Mouse (Mus musculus): Measurements from ENCODE around the gene Tmbim1. TPM values are rescaled to one million over a fixed set of nuclear protein-coding genes. Genes with fewer than 3 reads are reported as not detected.
"Not testable (repeated sequence)": the region's sequence is repeated elsewhere in the genome, so short reads cannot be mapped to it uniquely, and the experiment has no call there.

The Tmbim1 gene
- polyA plus RNA-seq, 1 experiment from 2014 or later, result 105 TPM

DNA sequence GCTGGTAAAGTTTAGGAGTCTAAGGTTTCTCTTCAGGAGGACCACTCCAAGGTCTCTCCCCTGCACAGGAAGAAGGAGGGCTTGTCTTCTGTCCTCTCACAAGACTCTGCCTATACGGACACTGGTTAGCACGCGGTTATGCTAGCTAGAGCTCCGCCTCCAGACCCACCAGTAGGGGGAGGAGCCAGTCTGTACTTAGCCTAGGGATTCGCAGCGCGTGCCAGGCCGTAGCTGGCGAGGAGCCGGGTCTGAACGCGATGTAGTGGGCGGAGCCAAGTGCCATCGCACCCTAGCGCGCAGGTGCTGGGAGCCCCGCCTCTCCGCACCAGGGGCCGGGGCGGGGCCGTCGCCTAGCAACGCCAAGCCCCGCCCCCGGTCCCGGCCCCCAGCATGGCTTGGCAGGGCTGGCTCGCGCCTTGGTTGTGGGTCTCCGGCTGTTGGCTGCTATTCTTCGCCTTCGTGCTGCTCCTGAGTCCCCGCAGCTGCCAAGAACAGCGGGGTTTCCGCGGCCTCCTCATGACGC is 26.9 kb upstream of the Tmbim1 start:
- Histone ChIP-seq H3K4me1 (ENCODE audit: control insufficient read depth, insufficient read depth, low read length) (peaks cover 25% of the 10 kb centered on the region), H3K27me3 (ENCODE audit: control insufficient read depth, insufficient read depth, low read length) (no peaks in the 10 kb centered on the region), H3K4me3 (replicated peaks; ENCODE audit: low read length) (peak overlapping the region; percentile 54), H3K36me3 (ENCODE audit: control insufficient read depth, insufficient read depth, low read length) (no peaks in the 10 kb centered on the region), H3K4me2 (ENCODE audit: low read depth, low read length) (peak overlapping the region; percentile 92), H3K27ac (ENCODE audit: low read length) (peak overlapping the region; percentile 77), H3K9ac (ENCODE audit: low read length) (peak overlapping the region; percentile 74), H3K9me3 (replicated peaks; ENCODE audit: control insufficient read depth, low read length) (no peaks in the 10 kb centered on the region)
- under 1% methylated on average over 36 of the region's 36 CpGs for WGBS
- ATAC-seq (ENCODE audit: insufficient read depth, low FRiP score), result peak; percentile 96

DNA sequence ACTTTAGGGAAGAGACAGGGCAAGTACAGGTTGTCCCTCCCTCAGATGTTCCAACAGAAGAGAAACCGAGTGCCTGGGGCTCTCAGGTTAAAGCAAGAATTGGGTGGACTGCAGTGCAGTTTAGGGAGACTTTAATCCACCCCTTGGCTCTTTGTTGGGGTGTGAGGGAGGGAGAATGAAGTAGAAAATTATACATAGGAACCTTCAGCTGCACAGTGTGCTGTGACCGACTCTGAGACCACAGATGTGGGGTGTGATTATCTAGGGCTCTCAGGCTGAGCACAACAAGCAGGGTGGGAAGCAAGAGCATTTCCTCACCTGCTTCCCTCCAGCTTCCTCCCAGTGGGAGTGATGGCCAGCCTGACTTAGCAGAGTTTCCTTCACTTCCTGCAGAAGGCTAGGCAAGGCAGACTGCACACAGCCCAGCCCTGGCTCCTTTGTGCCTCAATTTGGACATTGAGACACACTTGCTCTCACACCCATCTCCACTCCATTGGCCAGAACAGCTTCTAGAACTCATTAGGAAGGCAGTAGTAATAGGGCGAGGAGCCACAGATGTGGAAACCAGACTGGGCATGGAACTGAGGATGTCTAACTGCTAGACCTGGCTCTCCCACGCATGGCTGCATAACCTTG is 25.7 kb upstream of the Tmbim1 start:
- Histone ChIP-seq H3K9ac (ENCODE audit: low read length) (no peak overlapping the region), H3K4me3 (replicated peaks; ENCODE audit: low read length) (no peak overlapping the region), H3K9me3 (replicated peaks; ENCODE audit: control insufficient read depth, low read length) (no peaks in the 10 kb centered on the region), H3K27me3 (ENCODE audit: control insufficient read depth, insufficient read depth, low read length) (no peaks in the 10 kb centered on the region), H3K4me1 (ENCODE audit: control insufficient read depth, insufficient read depth, low read length) (peaks cover 25% of the 10 kb centered on the region), H3K4me2 (ENCODE audit: low read depth, low read length) (no peak overlapping the region), H3K36me3 (ENCODE audit: control insufficient read depth, insufficient read depth, low read length) (no peaks in the 10 kb centered on the region), H3K27ac (ENCODE audit: low read length) (peak overlapping the region; percentile 77)
- 53% methylated on average over 4 of the region's 4 CpGs for WGBS
- no peak for ATAC-seq (ENCODE audit: insufficient read depth, low FRiP score)

DNA sequence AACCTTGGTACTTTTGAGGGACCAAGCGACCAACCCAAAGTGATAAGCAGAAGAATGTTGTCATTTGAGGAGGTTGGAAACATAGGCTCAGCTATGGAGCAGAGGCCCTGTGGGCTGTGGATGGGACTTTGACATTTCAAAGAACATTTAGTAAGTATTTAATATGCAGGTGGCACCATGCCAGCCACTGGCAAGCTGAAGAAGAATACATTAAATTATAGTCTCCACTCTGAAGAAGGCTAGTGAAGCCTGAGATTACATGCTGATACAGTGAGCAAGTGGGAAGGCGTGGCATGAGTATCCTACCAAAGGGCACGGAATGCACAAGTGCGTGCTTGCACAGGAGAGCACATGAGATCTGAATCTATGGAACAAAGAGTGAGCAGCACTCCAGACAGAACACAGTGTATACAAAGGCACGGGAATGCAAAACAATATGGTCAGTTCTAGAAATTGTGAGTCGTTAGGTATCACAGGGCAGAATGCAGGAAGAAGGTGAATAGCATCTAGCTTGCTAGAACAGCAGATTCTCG is 24.5 kb upstream of the Tmbim1 start:
- Histone ChIP-seq H3K4me2 (ENCODE audit: low read depth, low read length) (no peak overlapping the region), H3K4me1 (ENCODE audit: control insufficient read depth, insufficient read depth, low read length) (peaks cover 25% of the 10 kb centered on the region), H3K9me3 (replicated peaks; ENCODE audit: control insufficient read depth, low read length) (no peaks in the 10 kb centered on the region), H3K9ac (ENCODE audit: low read length) (no peak overlapping the region), H3K36me3 (ENCODE audit: control insufficient read depth, insufficient read depth, low read length) (no peaks in the 10 kb centered on the region), H3K4me3 (replicated peaks; ENCODE audit: low read length) (no peak overlapping the region), H3K27me3 (ENCODE audit: control insufficient read depth, insufficient read depth, low read length) (no peaks in the 10 kb centered on the region), H3K27ac (ENCODE audit: low read length) (peak overlapping the region; percentile 77)
- no peak for ATAC-seq (ENCODE audit: insufficient read depth, low FRiP score)
- WGBS, result 59% methylated on average over 7 of the region's 7 CpGs

DNA sequence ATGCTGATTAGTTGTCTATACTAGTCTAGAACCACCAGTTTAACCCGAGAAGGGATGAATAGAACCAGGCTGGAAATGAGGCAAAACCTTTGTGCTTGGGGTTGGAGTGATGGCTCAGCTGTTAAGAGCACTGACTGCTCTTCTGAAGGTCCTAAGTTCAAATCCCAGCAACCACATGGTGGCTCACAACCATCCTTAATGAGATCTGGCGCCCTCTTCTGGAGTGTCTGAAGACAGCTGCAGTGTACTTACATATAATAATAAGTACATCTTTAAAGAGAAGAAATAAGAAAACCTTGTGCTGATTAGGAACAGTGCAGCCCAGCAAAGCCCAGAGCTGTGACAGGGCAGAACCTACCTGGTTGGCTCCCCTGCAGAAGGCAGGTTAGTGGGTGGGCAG is 21.5 kb upstream of the Tmbim1 start:
- H3K36me3 ChIP-seq (ENCODE audit: control insufficient read depth, insufficient read depth, low read length); H3K4me2 ChIP-seq (ENCODE audit: low read depth, low read length); H3K27me3 ChIP-seq (ENCODE audit: control insufficient read depth, insufficient read depth, low read length); ATAC-seq (ENCODE audit: insufficient read depth, low FRiP score); H3K27ac ChIP-seq (ENCODE audit: low read length); H3K4me3 ChIP-seq (replicated peaks; ENCODE audit: low read length); H3K9ac ChIP-seq (ENCODE audit: low read length); H3K9me3 ChIP-seq (replicated peaks; ENCODE audit: control insufficient read depth, low read length): not testable (repeated sequence)
- 83% methylated on average over 2 of the region's 2 CpGs for whole genome bisulfite sequencing
- peaks cover 13% of the 10 kb centered on the region for H3K4me1 ChIP-seq (ENCODE audit: control insufficient read depth, insufficient read depth, low read length)

DNA sequence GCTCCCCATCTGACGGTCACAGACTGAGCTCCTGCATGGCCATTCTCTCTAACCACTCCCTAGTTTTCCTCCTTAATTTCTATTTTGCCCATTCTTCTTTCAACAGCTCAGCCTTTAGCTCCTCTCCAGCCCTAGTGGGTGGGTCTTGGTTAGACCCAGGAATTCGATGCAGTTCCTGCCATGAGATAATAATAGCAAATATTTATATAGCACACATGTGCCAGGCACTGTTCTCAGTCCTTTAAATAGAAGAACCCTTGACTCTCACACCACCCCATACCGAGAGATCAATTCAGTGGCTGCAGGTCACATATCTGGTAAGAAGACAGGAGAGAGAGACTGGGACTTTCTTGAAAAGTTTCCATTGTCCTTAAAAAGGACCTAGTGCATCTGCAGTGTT is 16.0 kb upstream of the Tmbim1 start:
- H3K27ac ChIP-seq (ENCODE audit: low read length), result peak overlapping the region; percentile 2; the same call in 1 of the 2 replicates
- WGBS, result 40% methylated on average over 3 of the region's 3 CpGs
- no peaks in the 10 kb centered on the region for H3K27me3 ChIP-seq (ENCODE audit: control insufficient read depth, insufficient read depth, low read length)
- no peak overlapping the region for H3K9ac ChIP-seq (ENCODE audit: low read length)
- no peak overlapping the region for H3K4me3 ChIP-seq (replicated peaks; ENCODE audit: low read length)
- no peaks in the 10 kb centered on the region for H3K4me1 ChIP-seq (ENCODE audit: control insufficient read depth, insufficient read depth, low read length)
- no peak overlapping the region for H3K4me2 ChIP-seq (ENCODE audit: low read depth, low read length)
- no peaks in the 10 kb centered on the region for H3K36me3 ChIP-seq (ENCODE audit: control insufficient read depth, insufficient read depth, low read length)
- no peaks in the 10 kb centered on the region for H3K9me3 ChIP-seq (replicated peaks; ENCODE audit: control insufficient read depth, low read length)
- ATAC-seq (ENCODE audit: insufficient read depth, low FRiP score), result peak; percentile 79; the same call in 1 of the 2 replicates

DNA sequence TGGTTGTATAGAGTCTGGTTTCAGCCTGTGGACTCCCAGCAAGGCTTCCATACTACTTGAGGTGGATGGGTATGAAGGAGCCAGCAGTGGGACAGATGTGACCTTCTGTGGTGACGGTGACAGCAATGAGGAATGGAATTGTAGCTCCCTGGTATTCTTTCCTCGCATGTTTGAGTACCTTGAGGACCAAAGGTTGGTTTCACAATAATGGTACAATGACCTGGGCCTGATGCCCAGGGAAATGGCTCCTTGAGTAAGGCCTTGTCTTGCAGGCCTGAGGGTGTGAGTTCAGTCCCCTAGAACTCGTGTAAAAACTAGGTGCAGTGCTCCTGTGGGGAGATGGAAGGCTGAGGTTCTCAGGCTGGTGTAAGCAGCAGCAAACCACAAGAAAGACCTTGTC is 13.3 kb upstream of the Tmbim1 start:
- ATAC-seq (ENCODE audit: insufficient read depth, low FRiP score), result no peak
- H3K9me3 ChIP-seq (replicated peaks; ENCODE audit: control insufficient read depth, low read length), result no peaks in the 10 kb centered on the region
- no peaks in the 10 kb centered on the region for H3K4me1 ChIP-seq (ENCODE audit: control insufficient read depth, insufficient read depth, low read length)
- H3K27ac ChIP-seq (ENCODE audit: low read length), result no peak overlapping the region
- no peaks in the 10 kb centered on the region for H3K36me3 ChIP-seq (ENCODE audit: control insufficient read depth, insufficient read depth, low read length)
- H3K4me2 ChIP-seq (ENCODE audit: low read depth, low read length), result no peak overlapping the region
- no peaks in the 10 kb centered on the region for H3K27me3 ChIP-seq (ENCODE audit: control insufficient read depth, insufficient read depth, low read length)
- H3K9ac ChIP-seq (ENCODE audit: low read length), result no peak overlapping the region
- WGBS, result 93% methylated on average over 3 of the region's 3 CpGs
- H3K4me3 ChIP-seq (replicated peaks; ENCODE audit: low read length), result no peak overlapping the region

DNA sequence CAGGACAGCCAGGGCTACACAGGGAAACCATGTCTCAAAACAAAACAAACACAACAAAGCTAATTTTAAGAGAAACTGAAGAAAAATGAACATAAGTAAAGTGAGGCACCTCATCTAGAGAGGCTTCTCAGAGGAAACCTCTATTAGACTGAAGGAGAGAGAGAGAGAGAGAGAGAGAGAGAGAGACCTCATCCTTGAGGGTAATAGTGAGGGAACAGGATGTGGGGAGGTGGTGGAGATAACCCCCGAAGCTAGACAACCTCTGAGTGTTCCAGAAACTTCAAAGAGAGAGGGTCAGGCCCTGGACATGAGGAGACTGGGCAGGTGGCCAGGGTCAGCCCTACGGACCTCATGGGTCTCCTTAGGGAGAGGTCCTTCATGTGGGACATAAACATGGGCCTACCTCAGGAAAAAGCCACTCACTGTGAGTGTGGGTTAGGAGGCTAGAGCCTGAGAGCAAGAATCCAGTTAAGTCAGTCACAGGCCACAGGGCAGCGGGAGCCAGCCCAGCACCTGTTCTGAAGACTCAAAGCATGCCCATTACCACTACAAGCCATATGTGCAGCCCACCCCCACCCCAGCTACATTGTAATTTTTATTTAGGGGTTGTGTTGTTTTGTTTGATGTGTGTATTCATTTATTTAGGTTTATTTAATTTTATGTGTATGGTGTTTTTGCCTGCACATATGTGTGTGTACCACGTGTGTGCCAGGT is 10.8 kb upstream of the Tmbim1 start:
- Histone ChIP-seq H3K4me3 (replicated peaks; ENCODE audit: low read length) (no peak overlapping the region), H3K36me3 (ENCODE audit: control insufficient read depth, insufficient read depth, low read length) (no peaks in the 10 kb centered on the region), H3K27ac (ENCODE audit: low read length) (no peak overlapping the region), H3K9ac (ENCODE audit: low read length) (no peak overlapping the region), H3K27me3 (ENCODE audit: control insufficient read depth, insufficient read depth, low read length) (no peaks in the 10 kb centered on the region), H3K9me3 (replicated peaks; ENCODE audit: control insufficient read depth, low read length) (no peaks in the 10 kb centered on the region), H3K4me1 (ENCODE audit: control insufficient read depth, insufficient read depth, low read length) (no peaks in the 10 kb centered on the region), H3K4me2 (ENCODE audit: low read depth, low read length) (no peak overlapping the region)
- WGBS, result 74% methylated on average over 4 of the region's 4 CpGs
- ATAC-seq (ENCODE audit: insufficient read depth, low FRiP score), result no peak

DNA sequence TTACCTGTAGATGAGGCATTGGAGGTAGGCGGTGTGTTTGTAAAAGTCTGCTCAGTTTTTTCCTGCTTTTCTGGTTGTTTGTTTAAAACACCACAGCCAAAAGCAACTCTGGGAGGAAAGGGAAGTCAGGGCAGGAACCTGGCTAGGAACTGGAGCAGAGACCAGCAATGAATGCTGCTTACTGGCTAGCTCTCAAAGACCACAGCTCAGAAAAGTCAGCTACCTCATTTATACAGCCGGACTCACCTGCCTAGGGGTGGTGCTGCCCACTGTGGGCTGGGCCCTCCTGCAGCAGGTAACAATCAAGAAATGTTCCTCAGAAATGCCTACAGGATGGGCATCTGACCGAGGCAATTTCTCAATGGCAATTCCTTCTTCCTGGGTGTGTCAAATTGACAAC is 9.4 kb upstream of the Tmbim1 start:
- WGBS, result 76% methylated on average over 3 of the region's 3 CpGs
- H3K27me3 ChIP-seq (ENCODE audit: control insufficient read depth, insufficient read depth, low read length), result no peaks in the 10 kb centered on the region
- no peak for ATAC-seq (ENCODE audit: insufficient read depth, low FRiP score)

DNA sequence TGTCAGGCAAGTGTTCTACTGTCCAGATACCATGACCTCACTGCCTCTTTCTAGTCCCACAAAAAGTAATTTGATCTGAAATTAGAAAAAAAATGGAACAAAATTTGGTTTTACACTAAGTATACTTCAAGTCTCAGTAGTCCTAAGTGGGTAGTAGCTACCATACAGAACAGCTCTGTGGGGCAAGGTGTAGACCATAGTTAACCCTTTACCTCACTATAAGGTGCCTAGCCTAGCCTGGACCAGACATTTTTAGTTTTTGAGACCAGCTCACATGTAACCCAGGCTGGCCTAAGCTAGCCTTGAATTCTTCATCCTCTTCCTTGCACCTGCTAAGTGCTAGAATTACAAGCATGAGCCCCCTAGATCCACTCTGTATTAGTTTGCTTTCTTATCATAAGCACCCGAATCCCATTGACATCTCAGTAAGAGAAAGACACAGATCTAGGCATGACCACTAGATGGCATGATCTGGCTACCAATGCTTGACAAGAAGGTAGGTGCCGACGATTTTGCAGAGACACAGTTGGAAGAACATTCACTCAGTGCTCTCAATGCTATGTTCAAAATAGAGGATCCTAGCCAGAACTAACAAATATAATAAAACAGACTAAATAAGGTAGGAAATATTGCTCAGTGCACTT is 7.7 kb upstream of the Tmbim1 start:
- Histone ChIP-seq H3K27ac (ENCODE audit: low read length) (no peak overlapping the region), H3K9me3 (replicated peaks; ENCODE audit: control insufficient read depth, low read length) (no peaks in the 10 kb centered on the region), H3K4me3 (replicated peaks; ENCODE audit: low read length) (no peak overlapping the region), H3K36me3 (ENCODE audit: control insufficient read depth, insufficient read depth, low read length) (no peaks in the 10 kb centered on the region), H3K9ac (ENCODE audit: low read length) (no peak overlapping the region), H3K27me3 (ENCODE audit: control insufficient read depth, insufficient read depth, low read length) (no peaks in the 10 kb centered on the region), H3K4me1 (ENCODE audit: control insufficient read depth, insufficient read depth, low read length) (peaks cover 13% of the 10 kb centered on the region), H3K4me2 (ENCODE audit: low read depth, low read length) (no peak overlapping the region)
- peak; percentile 35 for ATAC-seq (ENCODE audit: insufficient read depth, low FRiP score)
- WGBS, result 1% methylated on average over 3 of the region's 3 CpGs

More for the DNA sequence above, 9.4 kb upstream of the Tmbim1 start:
- no peaks in the 10 kb centered on the region for H3K9me3 ChIP-seq (replicated peaks; ENCODE audit: control insufficient read depth, low read length)
- H3K4me3 ChIP-seq (replicated peaks; ENCODE audit: low read length), result no peak overlapping the region
- H3K9ac ChIP-seq (ENCODE audit: low read length), result no peak overlapping the region
- H3K27ac ChIP-seq (ENCODE audit: low read length), result no peak overlapping the region
- no peaks in the 10 kb centered on the region for H3K36me3 ChIP-seq (ENCODE audit: control insufficient read depth, insufficient read depth, low read length)
- H3K4me1 ChIP-seq (ENCODE audit: control insufficient read depth, insufficient read depth, low read length), result peaks cover 3% of the 10 kb centered on the region
- no peak overlapping the region for H3K4me2 ChIP-seq (ENCODE audit: low read depth, low read length)
